Mouse (Mus musculus) brain, embryonic 14.5 days (tissue): ENCODE results near the gene Nrp2. TPM values are rescaled to one million over a fixed set of nuclear protein-coding genes. Genes with fewer than 3 reads are reported as not detected.

ENCODE experiments used
- DNase-seq: peaks from one replicate; pipeline ENCODE4 v3.0.0-alpha.2; 2011; ENCODE audit warnings: low read depth
- CTCF ChIP-seq: fragments of 200-500 bp; IDR thresholded peaks from 2 replicates; pipeline ENCODE4 v1.5.1; 2012; ENCODE audit warnings: inconsistent platforms, mild to moderate bottlenecking, moderate library complexity, borderline replicate concordance; ENCODE audit not compliant: insufficient read depth, insufficient read length; ENCODE audit errors: extremely low read depth
- POLR2A ChIP-seq: fragments of 200-500 bp; IDR thresholded peaks from 2 replicates; pipeline ENCODE4 v1.6.1; 2012; ENCODE audit warnings: mild to moderate bottlenecking, inconsistent platforms, borderline replicate concordance; ENCODE audit not compliant: poor library complexity, insufficient read depth, insufficient read length, severe bottlenecking; ENCODE audit errors: extremely low read depth
- polyA plus RNA-seq: library from polyadenylated mRNA; depleted of rRNA; stranded (reverse); fragments of >200 nt; gene quantifications from 2 replicates; pipeline ENCODE4 v1.2.3, GENCODE M21; 2012

The Nrp2 gene
- polyA plus RNA-seq, 1 experiment, result 66.5 TPM

GRCm38 (mm10) chr1:62706085-62707021 is 3.3 kb downstream of the Nrp2 start:
- DNase-seq, result peak; percentile 78
- TF ChIP-seq CTCF (no peak), POLR2A (no peak)

- peak; percentile 63; the same call in 1 of the 2 replicates for TF ChIP-seq CTCF
- TF ChIP-seq POLR2A, result no peak
- DNase-seq, result peak; percentile 88
Observed at GRCm38 (mm10) chr1:62707101-62707912, 4.2 kb downstream of the Nrp2 start.

- no peak for DNase-seq
- no peak for TF ChIP-seq POLR2A
- no peak for TF ChIP-seq CTCF
Observed at GRCm38 (mm10) chr1:62707913-62708860, 5.1 kb downstream of the Nrp2 start.

DNA sequence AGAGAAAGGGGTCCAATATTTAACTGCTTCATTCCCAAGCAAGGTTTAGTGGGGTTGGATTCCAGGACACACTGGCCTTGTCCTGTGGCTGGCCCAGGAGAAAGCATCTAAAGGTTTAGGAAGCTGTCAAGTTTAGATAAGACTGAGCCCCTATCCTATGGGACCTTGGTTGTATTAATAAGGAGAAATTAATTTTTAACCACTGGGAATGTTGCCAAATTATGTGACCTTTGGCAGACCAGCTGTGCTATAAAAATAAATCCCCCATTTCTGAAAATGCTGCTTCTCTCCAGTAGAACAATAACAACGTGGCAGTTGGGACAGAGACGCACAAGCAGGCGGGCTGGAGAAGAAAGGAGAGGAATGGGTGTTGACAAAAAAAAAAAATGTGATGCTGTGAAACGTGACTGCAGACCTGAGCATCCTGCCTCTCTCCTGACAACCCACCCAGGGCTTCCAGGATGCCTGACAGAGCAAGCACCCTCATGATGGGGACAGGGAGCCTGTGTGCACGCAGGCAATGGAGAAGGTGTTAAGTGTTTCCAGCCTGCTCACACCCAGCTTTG is 6.8 kb downstream of the Nrp2 start:
- DNase-seq, result no peak
- no peak for TF ChIP-seq CTCF
- no peak for TF ChIP-seq POLR2A

GRCm38 (mm10) chr1:62713021-62713676 is 10.1 kb downstream of the Nrp2 start:
- TF ChIP-seq CTCF (no peak), POLR2A (no peak)
- DNase-seq, result no peak

DNA sequence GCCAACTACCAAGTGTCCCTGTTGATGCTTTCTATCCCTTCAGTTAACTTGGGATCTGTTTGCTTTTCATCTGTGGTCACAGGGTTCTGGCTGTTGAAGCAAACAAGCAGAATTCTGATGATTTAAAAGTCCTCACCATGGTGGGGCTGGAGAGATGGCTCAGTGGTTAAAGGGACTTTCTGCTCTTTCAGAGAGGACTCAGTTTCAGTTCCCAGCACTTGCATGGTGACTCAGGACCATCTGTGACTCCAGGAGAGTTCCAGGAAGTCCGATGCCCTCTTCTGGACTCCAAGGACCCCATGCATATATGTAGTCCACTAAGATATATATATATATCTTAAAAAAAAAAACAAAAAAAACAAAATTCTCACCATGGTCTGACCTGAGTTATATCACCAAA is 11.9 kb downstream of the Nrp2 start:
- DNase-seq, result no peak

DNA sequence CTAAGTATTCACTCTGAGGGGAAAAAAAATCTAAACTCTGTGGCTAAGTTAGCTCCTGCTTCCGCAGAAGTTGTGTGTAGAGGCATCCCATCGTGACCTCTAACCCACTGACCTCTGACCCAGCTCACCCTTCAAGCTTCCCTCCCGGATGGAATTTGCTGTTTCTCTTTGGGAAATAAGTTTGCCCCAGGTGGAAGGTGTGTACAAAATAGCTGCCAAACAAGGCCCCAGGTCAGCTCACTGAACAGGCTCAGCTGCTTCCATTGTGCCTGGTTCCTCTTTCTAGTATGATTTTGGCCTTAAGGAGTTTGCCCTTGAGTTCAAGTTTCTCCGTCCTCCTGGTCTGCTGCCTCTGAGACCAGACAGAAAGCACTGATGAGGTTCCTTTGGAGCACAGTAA is 12.6 kb downstream of the Nrp2 start:
- TF ChIP-seq CTCF (no peak), POLR2A (no peak)
- no peak for DNase-seq

More for the DNA sequence above, 11.9 kb downstream of the Nrp2 start:
- TF ChIP-seq CTCF, result no peak
- no peak for TF ChIP-seq POLR2A

GRCm38 (mm10) chr1:62716836-62717478 is 13.9 kb downstream of the Nrp2 start:
- DNase-seq, result peak; percentile 40
- no peak for TF ChIP-seq POLR2A
- TF ChIP-seq CTCF, result no peak

GRCm38 (mm10) chr1:62717552-62718236 is 14.6 kb downstream of the Nrp2 start:
- peak; percentile 74 for TF ChIP-seq CTCF
- no peak for TF ChIP-seq POLR2A
- peak; percentile 89 for DNase-seq
